Mouse (Mus musculus): ENCODE results near the gene Srrt. TPM values are rescaled to one million over a fixed set of nuclear protein-coding genes. Genes with fewer than 3 reads are reported as not detected.

Srrt gene
- total and polyA plus RNA-seq, 3 experiments = 291 to 454 TPM; not detected in 1

- no peak overlapping the region for H3K9ac ChIP-seq (ENCODE audit: control insufficient read depth, low read depth, low read length, poor library complexity, severe bottlenecking)
- H3K27me3 ChIP-seq (ENCODE audit: control insufficient read depth in 1 of 2, insufficient read depth in 2 of 2, low read length in 2 of 2) = no peaks in the 10 kb centered on the region
- H3K27ac ChIP-seq (ENCODE audit: control insufficient read depth, low read depth, low read length) = no peak overlapping the region
- H3K4me3 ChIP-seq (ENCODE audit: control insufficient read depth in 1 of 2, insufficient read depth in 1 of 2, low read depth in 2 of 2, low read length in 2 of 2) = no peak overlapping the region
- peaks cover 0 to 13% of the 10 kb centered on the region in 2 experiments; a peak in 3 of 4 replicates for H3K36me3 ChIP-seq (ENCODE audit: control insufficient read depth in 1 of 2, insufficient read depth in 2 of 2, low read length in 2 of 2)
- H3K79me2 ChIP-seq (ENCODE audit: control insufficient read depth, insufficient read depth, low read length, poor library complexity) = no peaks in the 10 kb centered on the region
- DNase-seq (ENCODE audit: low read depth, low spot score) = no peak
- peak; percentile 52 for TF ChIP-seq TAL1 (IDR thresholded peaks at IDR 0.05; ENCODE audit: low read length)
- peak; percentile 34 to 73; a peak in 3 of 4 replicates for TF ChIP-seq EP300 (IDR thresholded peaks at IDR 0.05; ENCODE audit: low read depth in 1 of 2, low read length in 2 of 2)
- no peak for TF ChIP-seq NELFE (IDR thresholded peaks at IDR 0.05; ENCODE audit: low read depth, low read length)
- TF ChIP-seq TCF12 (IDR thresholded peaks at IDR 0.05; ENCODE audit: low read depth, low read length) = peak; percentile 68; the same call in 1 of the 2 replicates
- no peak for TF ChIP-seq CTCF (IDR thresholded peaks at IDR 0.05 in 2 of 3, conservative IDR thresholded peaks at IDR 0.05 in 1 of 3; ENCODE audit: control insufficient read depth in 1 of 3, insufficient read depth in 1 of 3, low read depth in 2 of 3, low read length in 3 of 3, poor library complexity in 1 of 3, severe bottlenecking in 1 of 3)
- TF ChIP-seq SIN3A (IDR thresholded peaks at IDR 0.05; ENCODE audit: low read length) = peak; percentile 16; the same call in 1 of the 2 replicates
- TF ChIP-seq GATA1 (IDR thresholded peaks at IDR 0.05; ENCODE audit: low read depth, low read length) = peak; percentile 66
- no peak for TF ChIP-seq CHD2 (IDR thresholded peaks at IDR 0.05; ENCODE audit: low read length)
- peak; percentile 63 for TF ChIP-seq BHLHE40 (IDR thresholded peaks at IDR 0.05; ENCODE audit: borderline replicate concordance, low read depth, low read length)
- no peak for TF ChIP-seq USF2 (IDR thresholded peaks at IDR 0.05; ENCODE audit: borderline replicate concordance in 1 of 2, insufficient read depth in 1 of 2, low read depth in 1 of 2, low read length in 2 of 2)
- peak; percentile 80; the same call in 1 of the 2 replicates for TF ChIP-seq RCOR1 (IDR thresholded peaks at IDR 0.05; ENCODE audit: low read depth, low read length)
- TF ChIP-seq ETS1 (IDR thresholded peaks at IDR 0.05; ENCODE audit: low read depth, low read length) = 0 out of 2 replicates have a peak, but pooled peaks have one; percentile 26
- H3K4me1 ChIP-seq (ENCODE audit: control insufficient read depth in 1 of 2, insufficient read depth in 2 of 2, low read length in 2 of 2) = peaks cover 14 to 16% of the 10 kb centered on the region in 2 experiments
- no peaks in the 10 kb centered on the region for H3K9me3 ChIP-seq (replicated peaks; ENCODE audit: insufficient read depth, low read length)
These were observed 13.5 kb upstream of the Srrt start for GRCm38 (mm10) chr5:137320996-137321395.

- Histone ChIP-seq H3K4me1 (ENCODE audit: control insufficient read depth in 1 of 2, insufficient read depth in 2 of 2, low read length in 2 of 2) (peaks cover 16 to 17% of the 10 kb centered on the region in 2 experiments), H3K79me2 (ENCODE audit: control insufficient read depth, insufficient read depth, low read length, poor library complexity) (no peaks in the 10 kb centered on the region), H3K27ac (ENCODE audit: control insufficient read depth, low read depth, low read length) (no peak overlapping the region), H3K36me3 (ENCODE audit: control insufficient read depth in 1 of 2, insufficient read depth in 2 of 2, low read length in 2 of 2) (peaks cover 0 to 13% of the 10 kb centered on the region in 2 experiments; a peak in 3 of 4 replicates), H3K27me3 (ENCODE audit: control insufficient read depth in 1 of 2, insufficient read depth in 2 of 2, low read length in 2 of 2) (no peaks in the 10 kb centered on the region), H3K9ac (ENCODE audit: control insufficient read depth, low read depth, low read length, poor library complexity, severe bottlenecking) (no peak overlapping the region), H3K4me3 (ENCODE audit: control insufficient read depth in 1 of 2, insufficient read depth in 1 of 2, low read depth in 2 of 2, low read length in 2 of 2) (no peak overlapping the region), H3K9me3 (replicated peaks; ENCODE audit: insufficient read depth, low read length) (no peaks in the 10 kb centered on the region)
- TF ChIP-seq SMC3 (IDR thresholded peaks at IDR 0.05; ENCODE audit: low read depth, low read length) = no peak
- no peak for TF ChIP-seq TBP (IDR thresholded peaks at IDR 0.05; ENCODE audit: low read depth, low read length)
- no peak for TF ChIP-seq NRF1 (IDR thresholded peaks at IDR 0.05; ENCODE audit: insufficient read depth, low read depth, low read length, poor library complexity, severe bottlenecking)
- TF ChIP-seq POLR2AphosphoS5 (IDR thresholded peaks at IDR 0.05; ENCODE audit: borderline replicate concordance, low read depth, low read length) = no peak
- TF ChIP-seq ETS1 (IDR thresholded peaks at IDR 0.05; ENCODE audit: low read depth, low read length) = no peak
- no peak for TF ChIP-seq CHD1 (IDR thresholded peaks at IDR 0.05; ENCODE audit: low read depth, low read length)
- TF ChIP-seq ZC3H11A (IDR thresholded peaks at IDR 0.05; ENCODE audit: low read depth, low read length) = no peak
- TF ChIP-seq KAT2A (conservative IDR thresholded peaks at IDR 0.05; ENCODE audit: low read depth, low read length) = no peak
- no peak for TF ChIP-seq RAD21 (IDR thresholded peaks at IDR 0.05; ENCODE audit: low read depth, low read length)
- no peak for TF ChIP-seq ELF1 (IDR thresholded peaks at IDR 0.05; ENCODE audit: low read depth, low read length)
- TF ChIP-seq USF2 (IDR thresholded peaks at IDR 0.05; ENCODE audit: borderline replicate concordance in 1 of 2, insufficient read depth in 1 of 2, low read depth in 1 of 2, low read length in 2 of 2) = no peak
- TF ChIP-seq RCOR1 (IDR thresholded peaks at IDR 0.05; ENCODE audit: low read depth, low read length) = no peak
- TF ChIP-seq ZKSCAN1 (IDR thresholded peaks at IDR 0.05; ENCODE audit: low read depth, low read length) = no peak
- TF ChIP-seq CHD2 (IDR thresholded peaks at IDR 0.05; ENCODE audit: low read length) = no peak
- no peak for TF ChIP-seq GATA1 (IDR thresholded peaks at IDR 0.05; ENCODE audit: low read depth, low read length)
- no peak for TF ChIP-seq NELFE (IDR thresholded peaks at IDR 0.05; ENCODE audit: low read depth, low read length)
- no peak for TF ChIP-seq POLR2A (IDR thresholded peaks at IDR 0.05; ENCODE audit: control insufficient read depth in 1 of 2, insufficient read depth in 1 of 2, low read depth in 1 of 2, low read length in 2 of 2, poor library complexity in 1 of 2)
- no peak for TF ChIP-seq MAX (IDR thresholded peaks at IDR 0.05; ENCODE audit: low read length)
- TF ChIP-seq MYB (IDR thresholded peaks at IDR 0.05; ENCODE audit: low read depth, low read length) = no peak
- no peak for DNase-seq (ENCODE audit: low read depth, low spot score)
These were observed 11.1 kb upstream of the Srrt start for GRCm38 (mm10) chr5:137318570-137318969.

Measured in MEL (cell line).